8 mouse cellular contexts compared by ENCODE assay signal in genomic region chr19:44295251-44295650, GRCm38 (mm10). TPM values are rescaled to one million over a fixed set of nuclear protein-coding genes. Genes with fewer than 3 reads are reported as not detected.
DNase-seq lines count a peak whose midpoint lies in the region; ATAC-seq and TF ChIP-seq lines count a peak whose summit lies in the region.

No protein-coding gene starts in this region.

- no peak for ATAC-seq in limb, embryonic 13.5 days (ENCODE audit: low FRiP score, low read depth)
- ATAC-seq in midbrain, postnatal 0 days (ENCODE audit: low FRiP score) = no peak
- ATAC-seq in granulocyte monocyte progenitor cell, adult 5-6 weeks (replicated peaks; ENCODE audit: poor library complexity, severe bottlenecking) = no peak

- H3K9me3 ChIP-seq in heart, embryonic 10.5 days = no peaks in the 10 kb centered on the region
- no peaks in the 10 kb centered on the region for H3K9me3 ChIP-seq in limb, embryonic 13.5 days
- H3K9me3 ChIP-seq in midbrain, postnatal 0 days (ENCODE audit: low read length) = no peaks in the 10 kb centered on the region

- H3K27me3 ChIP-seq in heart, embryonic 10.5 days (ENCODE audit: insufficient read depth, poor library complexity, severe bottlenecking) = 0 out of 2 replicates have a peak, but pooled peaks cover 4% of the 10 kb centered on the region
- H3K27me3 ChIP-seq in limb, embryonic 13.5 days = no peaks in the 10 kb centered on the region
- H3K27me3 ChIP-seq in midbrain, postnatal 0 days (ENCODE audit: insufficient read depth, low read length) = no peaks in the 10 kb centered on the region

- peak overlapping the region; percentile 95 for H3K9ac ChIP-seq in limb, embryonic 13.5 days
- H3K9ac ChIP-seq in midbrain, postnatal 0 days (replicated peaks; ENCODE audit: low read length, poor library complexity, severe bottlenecking) = peak overlapping the region; percentile 95

- peak; percentile 38 for DNase-seq in urinary bladder, postnatal 25 days (ENCODE audit: low spot score)
- DNase-seq in urinary bladder, adult 2 months (ENCODE audit: low spot score) = no peak
- DNase-seq in cerebellum, adult 18-20 months = peak; percentile 66 to 69
- DNase-seq in heart, embryonic 10.5 days (ENCODE audit: low spot score) = no peak
- DNase-seq in midbrain, postnatal 0 days (ENCODE audit: low spot score) = peak; percentile 46
- no peak for DNase-seq in frontal cortex, postnatal 14 days (ENCODE audit: low spot score in 2 of 2)

- H3K4me3 ChIP-seq in heart, embryonic 10.5 days = peak overlapping the region; percentile 91
- peak overlapping the region; percentile 93 for H3K4me3 ChIP-seq in limb, embryonic 13.5 days
- peak overlapping the region; percentile 92 for H3K4me3 ChIP-seq in midbrain, postnatal 0 days (ENCODE audit: low read depth, low read length)

- H3K27ac ChIP-seq in heart, embryonic 10.5 days = peak overlapping the region; percentile 96
- peak overlapping the region; percentile 98; the same call in 1 of the 2 replicates for H3K27ac ChIP-seq in limb, embryonic 13.5 days
- no peak overlapping the region for H3K27ac ChIP-seq in midbrain, postnatal 0 days (ENCODE audit: low read depth, low read length)

- H3K36me3 ChIP-seq in heart, embryonic 10.5 days = peaks cover 54% of the 10 kb centered on the region
- H3K36me3 ChIP-seq in limb, embryonic 13.5 days = peaks cover 47% of the 10 kb centered on the region
- H3K36me3 ChIP-seq in midbrain, postnatal 0 days (ENCODE audit: insufficient read depth, low read length) = peaks cover 21% of the 10 kb centered on the region

- peaks cover 75% of the 10 kb centered on the region for H3K4me1 ChIP-seq in heart, embryonic 10.5 days
- H3K4me1 ChIP-seq in limb, embryonic 13.5 days = peaks cover 74% of the 10 kb centered on the region
- peaks cover 34% of the 10 kb centered on the region for H3K4me1 ChIP-seq in midbrain, postnatal 0 days (ENCODE audit: insufficient read depth, low read length)

- peak overlapping the region; percentile 100 for H3K4me2 ChIP-seq in limb, embryonic 13.5 days (replicated peaks)
- H3K4me2 ChIP-seq in midbrain, postnatal 0 days (ENCODE audit: low read depth, low read length, poor library complexity, severe bottlenecking) = peak overlapping the region; percentile 100

- TF ChIP-seq CTCF in midbrain, postnatal 0 days (IDR thresholded peaks at IDR 0.05) = no peak

- WGBS in heart, embryonic 10.5 days = 20% methylated on average over 3 of the region's 3 CpGs
- 2% methylated on average over 3 of the region's 3 CpGs for WGBS in limb, embryonic 13.5 days
- 6% methylated on average over 3 of the region's 3 CpGs for WGBS in midbrain, postnatal 0 days

RNA-seq across cellular contexts. Expression of gene Scd2, which starts 1.8 kb away (rescaled TPM):
- polyA plus RNA-seq in urinary bladder, adult 2 months (2012; rRNA removed) = 121 and 151 TPM in 2 replicates
- 195 and 207 TPM in 2 replicates for polyA plus RNA-seq in heart, embryonic 10.5 days (2016; fragmentation: Nextera tagmentation; extraction: Ambion mirVana)
- 197 and 219 TPM in 2 replicates for polyA plus RNA-seq in limb, embryonic 13.5 days (2015; fragmentation: Nextera tagmentation; extraction: Ambion mirVana)
- 905 and 948 TPM in 2 replicates for total RNA-seq in midbrain, postnatal 0 days (2014; rRNA removed)
- polyA plus RNA-seq in midbrain, postnatal 0 days (2015; fragmentation: Nextera tagmentation; extraction: Ambion mirVana) = 224 and 226 TPM in 2 replicates
- total RNA-seq in granulocyte monocyte progenitor cell, adult 5-6 weeks (2014; fragmentation: Nextera tagmentation) = 91.6 and 93.4 TPM in 2 replicates
- 108 and 109 TPM in 2 replicates for total RNA-seq in granulocyte monocyte progenitor cell, adult 5-6 weeks (2017)

RNA-seq across cellular contexts. Expression of gene Scd4, which starts 37.6 kb away (rescaled TPM):
- 0.87 and 1.0 TPM in 2 replicates for polyA plus RNA-seq in urinary bladder, adult 2 months (2012; rRNA removed)
- 0.06 and 0.16 TPM in 2 replicates for polyA plus RNA-seq in heart, embryonic 10.5 days (2016; fragmentation: Nextera tagmentation; extraction: Ambion mirVana)
- polyA plus RNA-seq in limb, embryonic 13.5 days (2015; fragmentation: Nextera tagmentation; extraction: Ambion mirVana) = 0.13 and 0.14 TPM in 2 replicates
- total RNA-seq in midbrain, postnatal 0 days (2014; rRNA removed) = 0.33 and 0.44 TPM in 2 replicates
- 0.17 TPM in 1 of 2 replicates, not detected in the other for polyA plus RNA-seq in midbrain, postnatal 0 days (2015; fragmentation: Nextera tagmentation; extraction: Ambion mirVana)
- not detected in 2 replicates for total RNA-seq in granulocyte monocyte progenitor cell, adult 5-6 weeks (2014; fragmentation: Nextera tagmentation)
- total RNA-seq in granulocyte monocyte progenitor cell, adult 5-6 weeks (2017) = 0.22 TPM in 1 of 2 replicates, not detected in the other

Comparison
In these comparisons a context has a peak if more than half of its experiments do, and no peak if none do; other contexts are left out.
1. DNase-seq: peak in urinary bladder, postnatal 25 days (single experiment), cerebellum, adult 18-20 months (2 of 2) and midbrain, postnatal 0 days (single experiment); none in urinary bladder, adult 2 months (single experiment), heart, embryonic 10.5 days (single experiment) and frontal cortex, postnatal 14 days (0 of 2).
2. Peak in every context shown above with its lines, with median percentiles within 50 percentile points of each other: H3K4me3 ChIP-seq.